Mouse (Mus musculus): ENCODE measurements around the gene Gm4756. TPM values are rescaled to one million over a fixed set of nuclear protein-coding genes. Genes with fewer than 3 reads are reported as not detected.
A peak's percentile ranks its signal among the peaks of the same experiment; 100 is the strongest.
"Not testable (repeated sequence)": the region's sequence is repeated elsewhere in the genome, so short reads cannot be mapped to it uniquely, and the experiment has no call there.

Gene Gm4756
- polyA plus RNA-seq (2012; rRNA removed) = not detected in 2 replicates

GRCm38 (mm10) chr12:72649611-72650330, at the start of gene Gm4756:
Gene Gm4756 (minus strand): TSS chr12:72649661.
- DNase-seq (ENCODE audit: low spot score) = no peak

GRCm38 (mm10) chr12:72694901-72695463, 45.5 kb upstream of the Gm4756 start:
- peak; percentile 21 for DNase-seq (ENCODE audit: low spot score)

GRCm38 (mm10) chr12:72694438-72694837, 45.0 kb upstream of the Gm4756 start:
- peak; percentile 21 for DNase-seq (ENCODE audit: low spot score)

GRCm38 (mm10) chr12:72693895-72694294, 44.4 kb upstream of the Gm4756 start:
- DNase-seq (ENCODE audit: low spot score) = no peak

GRCm38 (mm10) chr12:72688281-72688680, 38.8 kb upstream of the Gm4756 start:
- not testable (repeated sequence) for DNase-seq (ENCODE audit: low spot score)

- DNase-seq (ENCODE audit: low spot score) = not testable (repeated sequence)
These were observed 38.3 kb upstream of the Gm4756 start for GRCm38 (mm10) chr12:72687741-72688140.

- not testable (repeated sequence) for DNase-seq (ENCODE audit: low spot score)
These were observed 37.1 kb upstream of the Gm4756 start for GRCm38 (mm10) chr12:72686566-72686965.

- DNase-seq (ENCODE audit: low spot score) = no peak
These were observed 34.2 kb upstream of the Gm4756 start for GRCm38 (mm10) chr12:72683612-72684011.

GRCm38 (mm10) chr12:72682511-72683282, 33.2 kb upstream of the Gm4756 start:
- DNase-seq (ENCODE audit: low spot score) = no peak

- DNase-seq (ENCODE audit: low spot score) = no peak
These were observed 32.5 kb upstream of the Gm4756 start for GRCm38 (mm10) chr12:72681919-72682318.

- no peak for DNase-seq (ENCODE audit: low spot score)
These were observed 30.2 kb upstream of the Gm4756 start for GRCm38 (mm10) chr12:72679635-72680034.

- DNase-seq (ENCODE audit: low spot score) = no peak
These were observed 25.4 kb upstream of the Gm4756 start for GRCm38 (mm10) chr12:72674820-72675219.

GRCm38 (mm10) chr12:72674079-72674797, 24.8 kb upstream of the Gm4756 start:
- no peak for DNase-seq (ENCODE audit: low spot score)

GRCm38 (mm10) chr12:72671516-72672135, 22.2 kb upstream of the Gm4756 start:
- no peak for DNase-seq (ENCODE audit: low spot score)

- no peak for DNase-seq (ENCODE audit: low spot score)
These were observed 21.5 kb upstream of the Gm4756 start for GRCm38 (mm10) chr12:72670921-72671320.

- DNase-seq (ENCODE audit: low spot score) = no peak
These were observed 18.5 kb upstream of the Gm4756 start for GRCm38 (mm10) chr12:72667868-72668469.

GRCm38 (mm10) chr12:72666015-72666414, 16.6 kb upstream of the Gm4756 start:
- no peak for DNase-seq (ENCODE audit: low spot score)

GRCm38 (mm10) chr12:72664735-72665337, 15.4 kb upstream of the Gm4756 start, which contains the start of gene Dhrs7:
Gene Dhrs7 (minus strand): TSS chr12:72664909.
- DNase-seq (ENCODE audit: low spot score) = peak; percentile 76

GRCm38 (mm10) chr12:72664020-72664734, 14.7 kb upstream of the Gm4756 start:
- DNase-seq (ENCODE audit: low spot score) = peak; percentile 28

- no peak for DNase-seq (ENCODE audit: low spot score)
These were observed 6.3 kb upstream of the Gm4756 start for GRCm38 (mm10) chr12:72655775-72656174.

All from urinary bladder, adult 2 months (tissue).